Mouse (Mus musculus): ENCODE results near the gene Dlg2.

- TF ChIP-seq CTCF (IDR thresholded peaks at IDR 0.05; ENCODE audit: low read depth, low read length) = no peak
- no peak for TF ChIP-seq POLR2A (IDR thresholded peaks at IDR 0.05; ENCODE audit: insufficient read depth, low read length)
- no peak for TF ChIP-seq EP300 (IDR thresholded peaks at IDR 0.05; ENCODE audit: insufficient read depth, low read depth, low read length)
Observed at GRCm38 (mm10) chr7:91456796-91457195, 980.3 kb downstream of the Dlg2 start.

Data from ES-Bruce4 (cell line).